Mouse (Mus musculus) thymus, postnatal 14 days (tissue): ENCODE results near the gene Tchhl1.

Experiments used
- DNase-seq: peaks from one replicate; pipeline ENCODE4 v3.0.0; 2021

Tchhl1 gene

DNA sequence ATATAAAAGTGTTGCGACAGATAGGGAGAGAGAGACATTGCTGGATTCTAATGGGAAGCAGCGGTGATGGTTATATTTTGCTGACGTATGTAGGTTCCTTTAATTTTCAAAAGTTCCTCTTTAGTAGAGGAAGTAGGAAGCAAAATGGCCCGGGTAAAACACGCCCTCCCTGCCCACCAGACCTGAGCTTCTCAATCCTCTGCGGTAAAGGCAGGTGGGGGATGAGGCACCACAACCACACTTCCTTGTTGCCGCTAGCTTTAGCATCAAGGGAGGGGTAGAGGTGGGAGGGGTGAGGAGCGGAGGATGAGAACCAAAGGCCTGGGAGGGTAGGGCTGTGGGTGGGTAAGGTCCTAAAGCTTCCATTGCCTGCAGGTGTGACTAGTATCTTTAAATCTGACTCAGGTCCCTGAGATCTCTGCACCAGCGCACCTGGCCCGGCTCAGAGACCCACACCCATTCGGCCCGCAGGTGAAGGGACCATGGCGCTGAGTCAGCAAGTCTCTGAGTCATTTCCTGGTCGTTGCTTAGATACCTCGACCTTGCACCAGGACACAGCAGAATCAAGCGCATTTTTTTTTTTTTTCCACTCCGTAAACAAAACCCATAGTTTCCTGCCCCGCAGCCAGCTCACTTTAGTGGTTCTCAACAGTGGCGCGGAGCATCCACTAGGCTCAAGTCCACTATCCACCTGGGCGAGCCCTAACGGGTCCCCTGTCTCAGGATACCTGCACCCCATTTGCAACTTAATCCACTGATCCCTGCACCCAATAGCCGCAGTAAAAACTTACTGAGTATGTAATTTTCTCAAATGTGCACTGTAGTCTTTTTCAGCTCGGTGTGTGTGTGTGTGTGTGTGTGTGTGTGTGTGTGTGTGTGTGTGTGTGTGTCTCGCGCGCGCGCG is 37.7 kb downstream of the Tchhl1 start:
- DNase-seq = peak; percentile 94

GRCm38 (mm10) chr3:93506881-93507325 is 38.3 kb downstream of the Tchhl1 start:
- peak; percentile 44 for DNase-seq

DNA sequence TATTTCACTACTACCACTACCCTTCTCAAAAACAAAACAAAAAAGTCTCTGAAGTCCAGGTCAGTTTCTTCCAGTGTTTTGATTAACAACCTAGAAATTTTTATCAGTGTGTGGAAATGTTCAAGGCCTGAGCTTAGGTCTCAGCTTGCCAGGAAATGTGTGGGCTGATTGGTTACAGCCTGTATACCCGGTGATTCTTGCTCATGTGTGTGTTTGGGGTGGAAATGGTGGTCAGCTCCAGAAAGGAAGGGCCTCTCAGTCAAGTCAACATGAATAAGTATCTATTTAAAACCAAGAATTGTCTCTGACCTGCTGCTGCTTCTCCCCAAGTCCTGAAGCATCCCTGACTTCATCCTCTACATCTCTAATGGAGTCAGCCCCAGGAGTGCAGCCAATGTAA is 40.7 kb downstream of the Tchhl1 start:
- no peak for DNase-seq

GRCm38 (mm10) chr3:93511036-93511435 is 42.5 kb downstream of the Tchhl1 start:
- DNase-seq = no peak

- no peak for DNase-seq
Observed at GRCm38 (mm10) chr3:93511801-93512200, 43.2 kb downstream of the Tchhl1 start.

- no peak for DNase-seq
Observed at GRCm38 (mm10) chr3:93512386-93513101, 44.0 kb downstream of the Tchhl1 start.

GRCm38 (mm10) chr3:93514628-93515027 is 46.1 kb downstream of the Tchhl1 start:
- DNase-seq = peak; percentile 20

DNA sequence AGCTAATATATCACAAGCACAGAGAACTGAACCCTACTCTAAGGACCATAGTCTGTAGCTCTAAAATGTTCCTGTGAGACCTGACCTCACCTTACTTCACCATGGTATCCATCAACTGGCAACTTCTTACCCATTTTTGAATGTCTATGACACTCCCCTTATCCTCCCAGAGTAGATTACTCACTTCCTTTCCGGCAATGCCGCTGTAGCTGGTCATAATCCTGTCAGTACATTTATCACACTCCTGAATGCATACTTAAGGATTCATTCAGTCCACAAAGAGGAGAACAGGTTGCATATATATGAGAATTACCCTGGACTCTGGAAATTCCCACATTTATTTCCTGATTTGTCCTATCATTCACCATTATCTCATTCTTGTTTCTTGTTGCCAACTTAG is 48.8 kb downstream of the Tchhl1 start:
- no peak for DNase-seq

- no peak for DNase-seq
Observed at GRCm38 (mm10) chr3:93519856-93520329, 51.3 kb downstream of the Tchhl1 start.

GRCm38 (mm10) chr3:93520330-93521193 is 52.0 kb downstream of the Tchhl1 start, which contains the start of gene S100a11:
Gene S100a11, plus strand, starts transcription at chr3:93520488.
- peak; percentile 61 for DNase-seq
